ENCODE assay signal across 8 mouse cellular contexts in genomic region chr10:117628363-117629168, GRCm38 (mm10). TPM values are rescaled to one million over a fixed set of nuclear protein-coding genes. Genes with fewer than 3 reads are reported as not detected.
A peak's percentile ranks its signal among the peaks of the same experiment; 100 is the strongest.
DNase-seq lines count a peak whose midpoint lies in the region; ATAC-seq lines count a peak whose summit lies in the region.

No protein-coding gene starts in this region.

- peak overlapping the region; percentile 92 for H3K4me2 ChIP-seq in limb, embryonic 12.5 days
- peak overlapping the region; percentile 93 for H3K4me2 ChIP-seq in stomach, embryonic 15.5 days

- peaks cover 14% of the 10 kb centered on the region for H3K4me1 ChIP-seq in megakaryocyte, embryonic 14.5 days
- H3K4me1 ChIP-seq in limb, embryonic 12.5 days (replicated peaks), result peaks cover 29% of the 10 kb centered on the region
- H3K4me1 ChIP-seq in stomach, embryonic 15.5 days, result no peaks in the 10 kb centered on the region

- peak overlapping the region; percentile 92 for H3K4me3 ChIP-seq in megakaryocyte, embryonic 14.5 days (replicated peaks)
- peak overlapping the region; percentile 67 for H3K4me3 ChIP-seq in limb, embryonic 12.5 days (replicated peaks)
- H3K4me3 ChIP-seq in stomach, embryonic 15.5 days (replicated peaks), result peak overlapping the region; percentile 69

- DNase-seq in adrenal gland, adult 2 months, result peak; percentile 6
- no peak for DNase-seq in adrenal gland, postnatal 10 days
- no peak for DNase-seq in frontal cortex, postnatal 25 days (ENCODE audit: low spot score in 2 of 2)
- DNase-seq in cerebellum, postnatal 25 days, result no peak

- peak overlapping the region; percentile 69 for H3K9ac ChIP-seq in limb, embryonic 12.5 days (replicated peaks)
- H3K9ac ChIP-seq in stomach, embryonic 15.5 days, result no peak overlapping the region

- peaks cover 54% of the 10 kb centered on the region for H3K27me3 ChIP-seq in megakaryocyte, embryonic 14.5 days (replicated peaks)
- H3K27me3 ChIP-seq in limb, embryonic 12.5 days, result peaks cover 23% of the 10 kb centered on the region
- 0 out of 2 replicates have a peak, but pooled peaks cover 9% of the 10 kb centered on the region for H3K27me3 ChIP-seq in stomach, embryonic 15.5 days (replicated peaks)

- WGBS in limb, embryonic 12.5 days, result 2% methylated on average over 25 of the region's 25 CpGs
- 4% methylated on average over 25 of the region's 25 CpGs for WGBS in stomach, embryonic 15.5 days

- H3K36me3 ChIP-seq in megakaryocyte, embryonic 14.5 days (replicated peaks; ENCODE audit: low read length), result no peaks in the 10 kb centered on the region
- no peaks in the 10 kb centered on the region for H3K36me3 ChIP-seq in limb, embryonic 12.5 days
- H3K36me3 ChIP-seq in stomach, embryonic 15.5 days, result no peaks in the 10 kb centered on the region

- H3K27ac ChIP-seq in limb, embryonic 12.5 days, result peak overlapping the region; percentile 41; the same call in 1 of the 2 replicates
- no peak overlapping the region for H3K27ac ChIP-seq in stomach, embryonic 15.5 days

- H3K9me3 ChIP-seq in megakaryocyte, embryonic 14.5 days, result peaks cover 17% of the 10 kb centered on the region; the same call in 1 of the 2 replicates
- no peaks in the 10 kb centered on the region for H3K9me3 ChIP-seq in limb, embryonic 12.5 days
- no peaks in the 10 kb centered on the region for H3K9me3 ChIP-seq in stomach, embryonic 15.5 days

- ATAC-seq in megakaryocyte, adult 5-6 weeks (ENCODE audit: poor library complexity, severe bottlenecking), result no peak
- ATAC-seq in limb, embryonic 12.5 days (ENCODE audit: insufficient number of reproducible peaks, insufficient read depth, low FRiP score, low TSS enrichment, low read depth), result 0 out of 2 replicates have a peak, but pooled peaks have one; percentile 16
- no peak for ATAC-seq in stomach, embryonic 15.5 days (ENCODE audit: insufficient read depth, low FRiP score, low read depth)

RNA-seq across cellular contexts. Expression of gene Cpm, which starts 0.7 kb away (rescaled TPM):
- 10 to 100 TPM; 21.4 to 29.3 TPM for total RNA-seq in adrenal gland, adult 2 months (2021)
- polyA plus RNA-seq in adrenal gland, adult 2 months (2012; rRNA removed), result 14.6 and 19.2 TPM in 2 replicates
- 10 to 100 TPM; 18.5 to 19.1 TPM for total RNA-seq in adrenal gland, postnatal 10 days (2021)
- polyA plus RNA-seq in megakaryocyte, embryonic 14.5 days (2012; ENCODE audit: insufficient read depth, low replicate concordance), result 0.31 TPM in 1 of 2 replicates, not detected in the other
- total RNA-seq in megakaryocyte, adult 5-6 weeks (2015), result 0.38 TPM in 1 of 2 replicates, not detected in the other
- total RNA-seq in megakaryocyte, adult 5-6 weeks (2017), result not detected in 2 replicates
- polyA plus RNA-seq in limb, embryonic 12.5 days (2016; fragmentation: Nextera tagmentation; extraction: Ambion mirVana), result 30.0 and 35.3 TPM in 2 replicates
- 57.1 and 57.7 TPM in 2 replicates for polyA plus RNA-seq in stomach, embryonic 15.5 days (2015; fragmentation: Nextera tagmentation; extraction: Ambion mirVana)

Comparison
In these comparisons a context has a peak if more than half of its experiments do, and no peak if none do; other contexts are left out.
1. RNA of gene Cpm, which starts 0.7 kb away (polyA plus RNA-seq): 57.1 to 57.7 TPM in stomach, embryonic 15.5 days, 30.0 to 35.3 TPM in limb, embryonic 12.5 days and 14.6 to 19.2 TPM in adrenal gland, adult 2 months; 0.31 TPM in megakaryocyte, embryonic 14.5 days; every median in the first group is over 10 times any median in the second.
2. Peak in every context shown above with its lines, with median percentiles within 50 percentile points of each other: H3K4me3 ChIP-seq.